Mouse (Mus musculus): ENCODE measurements around the gene Ado.

Gene Ado

DNA sequence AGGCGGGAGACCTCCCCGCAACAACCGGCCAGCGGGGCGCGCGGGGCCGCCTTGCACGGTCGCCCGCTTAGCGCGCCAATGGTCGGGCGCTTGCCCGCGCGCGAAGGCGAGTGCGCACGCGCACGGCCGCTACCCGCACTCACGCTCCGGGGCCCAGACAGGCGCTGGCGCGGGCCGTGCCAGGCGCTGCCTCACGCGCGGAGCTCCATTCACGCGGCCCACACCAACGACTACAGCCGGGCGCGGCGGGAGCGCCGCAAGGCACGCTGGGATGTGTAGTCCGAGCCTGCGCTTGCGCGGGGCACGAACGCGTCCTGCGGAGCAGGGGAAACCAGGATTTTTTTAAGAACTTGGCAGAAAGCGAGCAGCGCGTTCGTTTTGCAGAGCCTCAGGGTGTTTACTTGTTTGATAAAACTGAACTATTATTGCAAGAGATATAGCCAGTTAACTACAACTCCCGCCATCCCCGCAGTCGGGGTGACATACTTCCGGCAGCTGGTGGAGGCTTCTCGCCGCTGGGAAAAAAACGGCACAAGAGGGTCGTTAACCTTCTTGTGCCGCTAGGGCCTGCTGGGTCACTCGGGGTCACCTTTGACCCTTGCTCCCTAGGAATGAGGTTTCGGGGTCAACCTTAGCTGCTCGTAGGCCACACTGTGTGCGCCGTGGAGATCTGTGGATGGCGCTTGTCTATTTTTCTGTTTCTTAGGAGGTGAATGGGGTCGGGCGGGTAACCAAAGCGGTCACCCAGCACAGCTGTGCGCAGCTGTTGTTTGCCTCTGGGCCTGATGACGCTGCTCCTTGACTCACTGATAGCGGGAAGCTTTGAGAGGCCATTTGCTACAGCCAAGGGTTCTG is at the start of gene Ado:
Ado (minus strand) TSS at position 79 of the 855 bp plus-strand sequence.
- peak; percentile 94 to 97 for DNase-seq

GRCm38 (mm10) chr10:67595278-67595677 is 46.5 kb upstream of the Ado start:
- no peak for DNase-seq

GRCm38 (mm10) chr10:67585873-67586610 is 37.3 kb upstream of the Ado start:
- no peak for DNase-seq

DNA sequence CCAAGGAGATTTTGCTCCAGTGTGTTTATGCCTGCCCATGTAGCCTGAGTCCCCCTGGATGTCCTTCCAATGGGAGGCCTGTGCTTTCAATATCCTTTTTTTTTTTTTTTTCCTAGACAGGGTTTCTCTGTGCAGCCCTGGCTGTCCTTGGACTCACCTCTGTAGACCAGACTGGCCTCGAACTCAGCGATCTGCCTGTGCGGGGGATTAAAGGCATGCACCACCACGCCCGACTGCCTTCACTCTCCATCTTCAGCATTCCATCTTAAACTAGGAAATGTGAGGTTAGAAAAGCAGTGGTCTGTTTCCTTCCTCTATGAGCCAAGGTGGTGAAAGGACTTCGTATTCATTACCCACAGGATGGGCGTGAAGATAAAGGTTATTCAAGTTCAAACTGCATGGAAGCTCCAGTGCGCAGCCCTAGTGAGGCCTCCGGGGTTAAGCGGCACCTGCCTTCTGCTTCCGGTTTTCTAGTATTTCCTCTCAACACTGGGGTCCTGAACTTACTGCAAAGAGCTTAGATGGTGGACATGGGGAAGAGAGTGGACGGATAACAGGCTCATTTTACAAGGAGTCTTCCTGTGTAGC is 33.0 kb upstream of the Ado start:
- no peak for DNase-seq

DNA sequence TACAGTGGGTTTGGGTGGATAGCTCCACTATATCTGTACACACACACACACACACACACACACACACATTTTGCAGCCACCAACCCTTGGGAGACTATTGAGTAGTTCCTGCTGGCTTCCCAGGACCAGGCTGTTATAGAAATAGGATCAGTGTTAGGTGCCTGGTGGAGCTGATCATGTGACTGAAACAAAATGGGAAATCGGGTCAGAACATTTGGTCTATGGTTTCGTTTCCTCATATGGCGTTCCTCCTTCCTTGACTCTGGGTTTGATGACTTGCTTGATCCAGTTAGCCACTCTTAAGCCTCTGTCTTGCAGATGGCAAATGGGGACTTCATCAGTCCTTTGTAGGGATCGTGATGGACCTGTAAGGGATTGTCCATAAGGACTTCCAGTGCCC is 31.1 kb upstream of the Ado start:
- no peak for DNase-seq

DNA sequence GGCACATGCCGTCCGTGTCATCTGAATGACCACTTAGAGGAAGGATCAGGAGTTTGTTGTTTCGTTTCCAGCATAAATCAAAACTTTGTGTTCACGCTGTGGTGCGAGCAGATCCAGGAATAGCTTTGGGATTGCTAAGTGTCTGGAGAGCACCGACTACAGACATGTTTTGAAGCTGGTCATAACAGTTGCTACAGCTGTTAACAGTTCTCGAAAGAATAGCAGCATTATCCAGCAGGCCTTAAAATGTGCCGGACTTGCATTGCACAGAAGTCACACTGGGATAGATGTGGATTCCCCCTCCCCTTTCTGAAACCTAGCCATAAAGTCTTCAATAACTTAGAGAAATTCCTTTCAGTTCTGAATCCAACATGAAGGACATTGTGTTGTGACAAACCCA is 24.6 kb upstream of the Ado start:
- no peak for DNase-seq

DNA sequence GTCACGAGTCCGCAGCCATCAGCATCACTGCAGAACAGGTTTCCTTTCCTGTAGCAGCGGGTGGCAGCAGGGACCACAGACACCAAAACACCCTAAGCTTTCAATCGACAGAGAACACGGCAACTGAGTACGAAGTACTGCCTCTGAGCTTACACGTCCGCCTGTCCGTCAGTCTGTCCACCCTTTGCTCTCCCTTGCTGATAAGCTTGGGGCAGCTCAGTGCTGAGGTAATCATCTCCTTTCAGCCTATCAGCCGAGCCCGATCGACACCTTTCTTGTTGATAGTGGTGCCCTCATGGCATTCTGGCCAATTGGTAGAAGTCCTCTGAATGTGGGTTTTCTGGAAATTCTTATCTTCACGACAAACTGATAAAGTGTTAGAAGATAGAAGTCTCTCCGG is 22.7 kb upstream of the Ado start:
- no peak for DNase-seq

- no peak for DNase-seq
Measured at GRCm38 (mm10) chr10:67569539-67569938, 20.8 kb upstream of the Ado start.

DNA sequence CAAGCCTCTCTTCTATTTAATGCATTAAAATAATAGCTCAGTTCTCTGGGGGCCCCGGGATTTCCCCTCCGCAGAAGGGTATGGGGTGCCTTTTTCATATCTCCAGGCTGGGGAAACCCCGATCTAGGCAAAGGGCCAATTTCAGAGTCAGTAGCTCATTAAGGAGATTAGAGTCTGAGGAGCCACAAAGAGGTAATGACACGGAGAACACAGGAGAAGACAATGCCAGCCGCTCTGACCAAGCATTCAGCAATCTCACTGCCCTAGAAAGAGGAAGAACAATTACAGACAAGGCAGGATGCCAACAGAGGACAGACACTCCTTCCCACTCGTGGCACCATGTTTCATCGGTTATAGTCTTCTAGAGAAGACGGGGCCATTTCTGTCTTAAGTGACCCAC is 17.3 kb upstream of the Ado start:
- DNase-seq, result no peak

- DNase-seq, result no peak
Measured at GRCm38 (mm10) chr10:67564509-67564908, 15.8 kb upstream of the Ado start.

GRCm38 (mm10) chr10:67561185-67561584 is 12.4 kb upstream of the Ado start:
- no peak for DNase-seq

- no peak for DNase-seq
Measured at GRCm38 (mm10) chr10:67559765-67560394, 11.1 kb upstream of the Ado start.

DNA sequence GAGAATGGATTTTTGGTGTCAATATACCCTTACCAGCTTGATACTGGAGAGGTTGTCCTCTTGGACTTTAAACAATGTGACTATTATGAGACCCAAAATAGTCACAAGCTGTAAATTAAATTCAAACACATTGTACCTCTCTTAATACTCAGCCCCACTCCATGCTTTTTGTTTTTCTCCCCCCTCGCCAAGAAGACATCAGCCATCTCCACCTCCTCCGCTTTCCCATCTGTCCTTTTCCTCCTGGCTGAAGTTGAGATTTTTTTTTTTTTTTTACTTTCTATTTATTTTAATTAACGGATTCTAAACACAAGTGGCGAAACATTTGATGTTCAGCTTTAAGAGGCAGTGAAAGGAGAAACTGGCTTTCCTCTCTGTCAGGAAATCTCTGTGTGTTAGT is 9.3 kb upstream of the Ado start:
- no peak for DNase-seq

DNA sequence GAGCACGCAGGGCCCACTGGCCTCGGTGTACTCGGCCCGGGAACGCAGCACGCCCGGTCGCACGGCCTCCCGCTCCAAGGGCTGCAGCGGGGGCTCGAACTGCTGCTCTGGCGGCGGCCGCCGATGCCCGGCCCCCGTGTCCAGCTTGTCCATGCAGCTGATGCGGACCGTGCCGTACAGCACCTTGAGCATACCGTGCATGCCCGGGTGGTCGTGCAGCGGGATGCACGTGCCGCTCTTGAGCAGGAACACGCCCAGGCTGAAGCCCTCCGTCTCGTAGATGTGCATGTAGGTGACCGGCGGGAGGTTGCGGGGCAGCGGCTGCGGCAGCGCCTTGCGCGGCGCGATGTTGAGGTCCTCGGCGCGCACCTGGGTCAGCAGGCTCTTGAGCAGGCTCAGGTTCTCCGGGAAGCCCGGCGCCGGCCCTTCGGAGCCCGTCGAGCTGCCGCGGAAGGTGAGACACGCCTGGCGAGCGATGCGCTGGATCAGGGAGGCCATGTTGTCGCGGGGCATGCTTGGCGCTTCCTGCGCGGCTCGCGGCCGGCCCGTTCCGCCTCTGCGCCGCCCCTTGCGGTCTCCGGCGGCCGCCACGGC is 397 bp downstream of the Ado start:
- peak in 1 of 2 experiments; percentile 75 for DNase-seq

DNA sequence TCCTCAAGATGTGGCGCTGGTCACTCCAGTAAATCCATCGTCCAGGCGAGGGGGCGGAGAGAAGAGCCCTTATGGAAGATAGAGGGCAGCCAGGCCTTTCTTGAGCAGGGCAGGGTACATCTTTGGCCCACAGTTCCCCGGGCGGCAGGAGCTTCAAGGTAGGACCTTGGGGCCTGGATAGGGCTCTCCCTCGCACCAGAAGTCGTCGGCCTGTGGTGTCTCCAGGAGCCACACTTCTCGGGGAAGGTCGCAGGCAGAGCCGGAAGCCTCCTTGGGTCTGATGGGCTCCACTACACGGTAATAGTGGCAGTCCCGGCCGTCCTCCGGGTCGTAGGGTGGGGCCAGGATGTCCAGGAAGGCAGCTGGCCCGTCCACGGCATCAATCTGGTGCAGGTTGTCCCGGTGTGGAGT is 900 bp downstream of the Ado start:
- DNase-seq, result peak; percentile 39 to 46

DNA sequence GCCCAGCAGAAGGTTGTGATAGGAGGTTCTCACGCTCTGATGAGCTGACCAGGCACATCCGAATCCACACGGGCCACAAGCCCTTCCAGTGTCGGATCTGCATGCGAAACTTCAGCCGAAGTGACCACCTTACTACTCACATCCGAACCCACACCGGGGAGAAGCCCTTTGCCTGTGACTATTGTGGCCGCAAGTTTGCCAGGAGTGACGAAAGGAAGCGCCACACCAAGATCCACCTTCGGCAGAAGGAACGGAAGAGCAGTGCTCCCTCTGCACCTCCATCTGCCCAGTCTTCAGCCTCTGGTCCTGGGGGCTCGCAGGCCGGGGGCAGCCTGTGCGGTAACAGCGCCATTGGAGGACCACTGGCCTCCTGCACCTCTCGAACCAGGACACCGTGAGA is 8.2 kb downstream of the Ado start:
- DNase-seq, result no peak

GRCm38 (mm10) chr10:67539401-67539730 is 9.4 kb downstream of the Ado start:
- no peak for DNase-seq

- peak; percentile 20 to 32 for DNase-seq
Measured at GRCm38 (mm10) chr10:67538585-67539400, 10.0 kb downstream of the Ado start.

GRCm38 (mm10) chr10:67538106-67538505 is 10.6 kb downstream of the Ado start:
- DNase-seq, result peak in 1 of 2 experiments; percentile 33

DNA sequence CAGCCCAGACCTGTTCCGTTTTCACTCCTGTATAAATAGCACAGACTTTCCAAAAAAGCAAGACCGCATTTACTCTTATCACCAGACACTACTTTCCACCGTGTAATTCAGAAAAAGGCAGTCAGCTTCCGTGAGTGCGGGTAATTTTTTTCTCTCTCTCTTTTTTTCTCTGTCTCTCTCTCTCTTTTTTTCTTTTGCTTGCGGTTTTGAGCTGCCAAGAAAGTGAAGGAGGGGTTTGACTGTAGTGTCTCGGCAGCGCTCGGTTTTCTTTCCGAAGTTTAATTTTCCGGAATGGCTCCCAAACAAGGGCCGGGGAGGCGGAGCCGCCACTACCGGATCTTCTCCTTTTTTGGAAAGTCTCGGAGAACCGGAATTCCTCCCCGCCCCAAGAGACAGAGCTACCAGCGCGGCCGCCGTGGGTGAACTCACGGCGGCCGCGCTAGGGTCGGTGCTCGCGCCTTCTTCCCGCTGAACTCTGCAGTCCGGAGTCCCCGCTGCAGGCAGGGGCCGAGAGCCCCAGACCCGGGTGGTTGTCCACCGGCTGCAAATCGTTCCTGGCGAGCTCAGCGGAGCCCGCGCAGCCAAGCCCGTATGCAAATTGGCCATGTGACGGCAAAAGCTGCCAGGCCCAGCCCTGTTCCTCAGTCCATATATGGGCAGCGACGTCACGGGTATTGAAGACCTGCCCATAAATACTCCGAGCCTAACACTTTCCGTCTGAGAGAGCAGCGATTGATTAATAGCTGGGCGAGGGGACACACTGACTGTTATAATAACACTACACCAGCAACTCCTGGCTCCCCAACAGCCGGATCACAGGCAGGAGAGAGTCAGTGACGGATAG is 11.4 kb downstream of the Ado start:
- peak; percentile 91 to 92 for DNase-seq

GRCm38 (mm10) chr10:67536621-67537141 is 12.1 kb downstream of the Ado start:
- DNase-seq, result peak; percentile 50 to 51

Data from cerebellum, postnatal 14 days (tissue).